Mouse (Mus musculus) kidney, adult 2 months (tissue): ENCODE data around the gene Pi4ka.

Experiments used
- CTCF ChIP-seq: fragments of 200-500 bp; conservative IDR thresholded peaks from 2 replicates; pipeline ENCODE4 v1.5.1; 2011; ENCODE audit warnings: low read depth, mild to moderate bottlenecking, control low read depth, low read length, moderate library complexity, mixed read lengths; ENCODE audit not compliant: insufficient read depth, insufficient read length
- POLR2A ChIP-seq: fragments of 200-500 bp; IDR thresholded peaks from one replicate; pipeline ENCODE4 v1.6.1; 2011; ENCODE audit warnings: low read depth, low read length, control low read depth

DNA sequence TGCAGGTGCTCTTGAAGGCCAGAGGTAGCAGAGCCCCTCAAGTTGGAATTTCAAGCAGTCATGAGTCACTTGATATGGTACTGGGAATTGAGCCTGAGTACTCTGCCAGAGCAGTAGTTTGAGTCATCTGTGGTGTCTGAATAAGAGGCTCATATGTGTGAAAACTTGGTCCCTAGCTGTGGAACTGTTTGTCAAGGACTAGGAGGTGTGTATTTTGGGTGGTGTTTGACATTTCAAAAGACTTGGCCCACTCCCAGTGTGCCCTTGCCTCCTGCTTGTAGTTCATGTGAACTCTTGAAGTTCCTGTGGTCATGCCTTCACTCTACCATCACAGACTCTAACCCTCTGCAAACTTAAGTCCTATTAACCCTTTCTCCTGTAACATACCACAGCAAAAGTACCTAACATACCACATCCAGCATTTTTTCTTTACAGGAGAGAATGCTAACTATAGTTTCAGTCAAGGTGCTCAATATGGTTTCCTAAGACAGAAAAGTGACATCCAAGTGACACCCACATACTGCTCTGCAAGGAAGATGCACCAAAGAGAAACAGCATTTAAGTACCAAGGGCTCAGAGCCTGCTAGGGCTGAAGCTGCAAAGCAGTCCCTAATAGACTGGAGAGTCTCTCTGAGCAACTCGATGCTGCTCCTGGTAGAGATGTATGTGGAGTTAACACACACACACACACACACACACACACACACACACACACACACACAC, 76.1 kb downstream of the Pi4ka start:
- TF ChIP-seq CTCF, result no peak
- no peak for TF ChIP-seq POLR2A
